Comparison of ENCODE assay signal across 18 mouse cellular contexts in genomic region chr5:90768218-90768617, GRCm38 (mm10). TPM values are rescaled to one million over a fixed set of nuclear protein-coding genes. Genes with fewer than 3 reads are reported as not detected.
DNase-seq lines count a peak whose midpoint lies in the region; ATAC-seq and TF ChIP-seq lines count a peak whose summit lies in the region.
"Had no signal": no experiment of that assay in that cellular context is flagged by ENCODE, and none has a peak within 500 bp of the region (broad histone marks: within the 10 kb centered on the region; RNA-seq: fewer than 3 reads in every experiment).

TSS of gene Ppbp (plus strand) at chr5:90768518.

- 67% methylated on average over 3 of the region's 3 CpGs for WGBS in embryonic facial prominence, embryonic 11.5 days
- WGBS in embryonic facial prominence, embryonic 10.5 days: 66% methylated on average over 3 of the region's 3 CpGs
- 64% methylated on average over 3 of the region's 3 CpGs for WGBS in hindbrain, embryonic 11.5 days
- WGBS in hindbrain, embryonic 13.5 days: 73% methylated on average over 3 of the region's 3 CpGs
- 41% methylated on average over 3 of the region's 3 CpGs for WGBS in spleen, adult 2 months

- no peak within 1 kb of the TSS for H3K27ac ChIP-seq in embryonic facial prominence, embryonic 11.5 days (replicated peaks; ENCODE audit: low read depth, low read length)
- H3K27ac ChIP-seq in embryonic facial prominence, embryonic 10.5 days (replicated peaks): no peak within 1 kb of the TSS
- H3K27ac ChIP-seq in hindbrain, embryonic 11.5 days (ENCODE audit: low read depth, low read length): no peak within 1 kb of the TSS
- no peak within 1 kb of the TSS for H3K27ac ChIP-seq in hindbrain, embryonic 13.5 days
- H3K27ac ChIP-seq in spleen, adult 2 months (ENCODE audit: insufficient read depth, low read length): no peak within 1 kb of the TSS
- H3K27ac ChIP-seq: limb, embryonic 13.5 days; midbrain, embryonic 15.5 days; neural tube, embryonic 13.5 days had no signal

- no peak for DNase-seq in embryonic facial prominence, embryonic 11.5 days (ENCODE audit: low spot score)
- DNase-seq in embryonic facial prominence, embryonic 10.5 days (ENCODE audit: low spot score): no peak
- DNase-seq in hindbrain, embryonic 11.5 days (ENCODE audit: low spot score): no peak
- DNase-seq in spleen, adult 2 months (ENCODE audit: low read depth in 1 of 2, low spot score in 2 of 2): no peak
- no peak for DNase-seq in spleen, postnatal 4 days (ENCODE audit: low spot score in 2 of 2)
- no peak for DNase-seq in gastrocnemius, postnatal 14 days
- no peak for DNase-seq in urinary bladder, postnatal 36 days (ENCODE audit: low spot score in 2 of 2)
- DNase-seq: adrenal gland, postnatal 25 days; cerebellum, postnatal 10 days; embryo, embryonic 11 days; retina, postnatal 1 day had no signal

- H3K27me3 ChIP-seq in embryonic facial prominence, embryonic 11.5 days (ENCODE audit: control insufficient read depth, insufficient read depth, low read length): no peaks in the 10 kb centered on the region
- no peaks in the 10 kb centered on the region for H3K27me3 ChIP-seq in embryonic facial prominence, embryonic 10.5 days (replicated peaks; ENCODE audit: low read depth, poor library complexity, severe bottlenecking)
- H3K27me3 ChIP-seq in hindbrain, embryonic 11.5 days (ENCODE audit: control insufficient read depth, insufficient read depth, low read length): no peaks in the 10 kb centered on the region
- H3K27me3 ChIP-seq in hindbrain, embryonic 13.5 days: no peaks in the 10 kb centered on the region
- H3K27me3 ChIP-seq in spleen, adult 2 months (ENCODE audit: control insufficient read depth, insufficient read depth, low read length): no peaks in the 10 kb centered on the region
- H3K27me3 ChIP-seq: CH12.LX; midbrain, embryonic 15.5 days; neural tube, embryonic 13.5 days had no signal

- no peak within 1 kb of the TSS for H3K4me2 ChIP-seq in embryonic facial prominence, embryonic 11.5 days (ENCODE audit: low read depth, low read length)
- H3K4me2 ChIP-seq in hindbrain, embryonic 11.5 days (replicated peaks; ENCODE audit: low read depth, low read length): no peak within 1 kb of the TSS
- no peak within 1 kb of the TSS for H3K4me2 ChIP-seq in hindbrain, embryonic 13.5 days
- H3K4me2 ChIP-seq: limb, embryonic 13.5 days; midbrain, embryonic 15.5 days; neural tube, embryonic 13.5 days had no signal

- TF ChIP-seq CTCF in spleen, adult 2 months (IDR thresholded peaks at IDR 0.05; ENCODE audit: extremely low read depth, insufficient read depth, insufficient read length, insufficient replicate concordance): no peak

- H3K9ac ChIP-seq in embryonic facial prominence, embryonic 11.5 days (replicated peaks; ENCODE audit: low read length): no peak within 1 kb of the TSS
- no peak within 1 kb of the TSS for H3K9ac ChIP-seq in hindbrain, embryonic 11.5 days (ENCODE audit: low read depth, low read length)
- H3K9ac ChIP-seq in hindbrain, embryonic 13.5 days: no peak within 1 kb of the TSS
- H3K9ac ChIP-seq: limb, embryonic 13.5 days; midbrain, embryonic 15.5 days; neural tube, embryonic 13.5 days had no signal

- no peak for ATAC-seq in embryonic facial prominence, embryonic 11.5 days (replicated peaks; ENCODE audit: insufficient number of reproducible peaks, low FRiP score, low TSS enrichment, low read depth)
- ATAC-seq in hindbrain, embryonic 11.5 days (ENCODE audit: low FRiP score): no peak
- no peak for ATAC-seq in hindbrain, embryonic 13.5 days (ENCODE audit: low FRiP score)
- ATAC-seq: activated CD4-positive, CD25-positive, alpha-beta regulatory T cell, adult 4 months; inflammation-experienced regulatory T-cells, adult 6 months; midbrain, embryonic 15.5 days had no signal

- H3K4me3 ChIP-seq in embryonic facial prominence, embryonic 11.5 days (ENCODE audit: low read depth, low read length): no peak within 1 kb of the TSS
- no peak within 1 kb of the TSS for H3K4me3 ChIP-seq in embryonic facial prominence, embryonic 10.5 days
- H3K4me3 ChIP-seq in hindbrain, embryonic 11.5 days (ENCODE audit: low read depth, low read length): no peak within 1 kb of the TSS
- no peak within 1 kb of the TSS for H3K4me3 ChIP-seq in hindbrain, embryonic 13.5 days
- no peak within 1 kb of the TSS for H3K4me3 ChIP-seq in spleen, adult 2 months (ENCODE audit: extremely low read depth, insufficient read depth, insufficient read length)
- H3K4me3 ChIP-seq: limb, embryonic 13.5 days; midbrain, embryonic 15.5 days; neural tube, embryonic 13.5 days had no signal

- intact Hi-C loops in gastrocnemius, postnatal 14 days (cut with DNase I; ENCODE audit: low total_unique reads): no loop called here

- no peaks in the 10 kb centered on the region for H3K9me3 ChIP-seq in embryonic facial prominence, embryonic 11.5 days (replicated peaks; ENCODE audit: control insufficient read depth, low read length)
- H3K9me3 ChIP-seq in embryonic facial prominence, embryonic 10.5 days: no peaks in the 10 kb centered on the region
- no peaks in the 10 kb centered on the region for H3K9me3 ChIP-seq in hindbrain, embryonic 11.5 days (ENCODE audit: control insufficient read depth, low read length)
- no peaks in the 10 kb centered on the region for H3K9me3 ChIP-seq in hindbrain, embryonic 13.5 days
- H3K9me3 ChIP-seq: limb, embryonic 13.5 days; midbrain, embryonic 15.5 days; neural tube, embryonic 13.5 days had no signal

- no peak for TF ChIP-seq POLR2A in spleen, adult 2 months (IDR thresholded peaks at IDR 0.05; ENCODE audit: low read depth, low read length)

- no peaks in the 10 kb centered on the region for H3K4me1 ChIP-seq in embryonic facial prominence, embryonic 11.5 days (ENCODE audit: control insufficient read depth, insufficient read depth, low read length)
- H3K4me1 ChIP-seq in embryonic facial prominence, embryonic 10.5 days: no peaks in the 10 kb centered on the region
- H3K4me1 ChIP-seq in hindbrain, embryonic 11.5 days (replicated peaks; ENCODE audit: control insufficient read depth, insufficient read depth, low read length): no peaks in the 10 kb centered on the region
- no peaks in the 10 kb centered on the region for H3K4me1 ChIP-seq in hindbrain, embryonic 13.5 days (replicated peaks)
- no peaks in the 10 kb centered on the region for H3K4me1 ChIP-seq in spleen, adult 2 months (ENCODE audit: control insufficient read depth, insufficient read depth, insufficient read length)
- H3K4me1 ChIP-seq: midbrain, embryonic 15.5 days; neural tube, embryonic 13.5 days had no signal

- no peaks in the 10 kb centered on the region for H3K36me3 ChIP-seq in embryonic facial prominence, embryonic 11.5 days (replicated peaks; ENCODE audit: control insufficient read depth, insufficient read depth, low read depth, low read length)
- no peaks in the 10 kb centered on the region for H3K36me3 ChIP-seq in embryonic facial prominence, embryonic 10.5 days (replicated peaks)
- H3K36me3 ChIP-seq in hindbrain, embryonic 11.5 days (ENCODE audit: control insufficient read depth, insufficient read depth, low read length): no peaks in the 10 kb centered on the region
- no peaks in the 10 kb centered on the region for H3K36me3 ChIP-seq in hindbrain, embryonic 13.5 days
- H3K36me3 ChIP-seq in spleen, adult 2 months (ENCODE audit: control insufficient read depth, insufficient read depth, low read length): no peaks in the 10 kb centered on the region
- H3K36me3 ChIP-seq: limb, embryonic 13.5 days; midbrain, embryonic 15.5 days; neural tube, embryonic 13.5 days had no signal

RNA-seq across cellular contexts. Expression of gene Ppbp, which starts in this region (rescaled TPM):
- 21.7 and 24.0 TPM in 2 replicates for polyA plus RNA-seq in embryonic facial prominence, embryonic 11.5 days (2014; fragmentation: Nextera tagmentation; extraction: Ambion mirVana)
- polyA plus RNA-seq in embryonic facial prominence, embryonic 10.5 days (2016; fragmentation: Nextera tagmentation; extraction: Ambion mirVana): 4.7 and 9.6 TPM in 2 replicates
- 20.7 and 21.4 TPM in 2 replicates for polyA plus RNA-seq in hindbrain, embryonic 11.5 days (2014; fragmentation: Nextera tagmentation; extraction: Ambion mirVana)
- polyA plus RNA-seq in hindbrain, embryonic 13.5 days (2015; fragmentation: Nextera tagmentation; extraction: Ambion mirVana): 4.0 and 4.4 TPM in 2 replicates
- 309 and 337 TPM in 2 replicates for polyA plus RNA-seq in spleen, adult 2 months (2012; rRNA removed)
- 1 to 10 TPM in 1 of 2 experiments, under 1 TPM in 1; 0.42 to 1.3 TPM for total RNA-seq in gastrocnemius, postnatal 14 days (2021)
- total RNA-seq: CH12.LX had no signal
- polyA plus RNA-seq: activated CD4-positive, CD25-positive, alpha-beta regulatory T cell, adult 4 months had no signal

Comparison
In these comparisons a context has a peak if more than half of its experiments do, and no peak if none do; other contexts are left out.
1. RNA of gene Ppbp (polyA plus RNA-seq): 309 to 337 TPM in spleen, adult 2 months; 21.7 to 24.0 TPM in embryonic facial prominence, embryonic 11.5 days, 20.7 to 21.4 TPM in hindbrain, embryonic 11.5 days, 4.7 to 9.6 TPM in embryonic facial prominence, embryonic 10.5 days and 4.0 to 4.4 TPM in hindbrain, embryonic 13.5 days; every median in the first group is over 10 times any median in the second.